ENCODE assay signal across 9 mouse cellular contexts in genomic region chr9:105484338-105485084, GRCm38 (mm10). TPM values are rescaled to one million over a fixed set of nuclear protein-coding genes. Genes with fewer than 3 reads are reported as not detected.
DNase-seq lines count a peak whose midpoint lies in the region; ATAC-seq lines count a peak whose summit lies in the region.
"Had no signal": no experiment of that assay in that cellular context is flagged by ENCODE, and none has a peak within 500 bp of the region (broad histone marks: within the 10 kb centered on the region; RNA-seq: fewer than 3 reads in every experiment).

No protein-coding gene starts in this region.

- H3K9ac ChIP-seq in embryonic facial prominence, embryonic 14.5 days (ENCODE audit: low read depth, low read length) = no peak overlapping the region
- no peak overlapping the region for H3K9ac ChIP-seq in liver, embryonic 15.5 days
- H3K9ac ChIP-seq: embryonic facial prominence, embryonic 13.5 days had no signal

- H3K4me3 ChIP-seq in embryonic facial prominence, embryonic 14.5 days (ENCODE audit: low read depth, low read length) = no peak overlapping the region
- H3K4me3 ChIP-seq in embryonic facial prominence, embryonic 10.5 days = no peak overlapping the region
- no peak overlapping the region for H3K4me3 ChIP-seq in liver, embryonic 15.5 days (replicated peaks)
- H3K4me3 ChIP-seq: embryonic facial prominence, embryonic 13.5 days had no signal

- 87% methylated on average over 5 of the region's 5 CpGs for WGBS in embryonic facial prominence, embryonic 14.5 days
- WGBS in embryonic facial prominence, embryonic 10.5 days = 89% methylated on average over 5 of the region's 5 CpGs
- 19% methylated on average over 5 of the region's 5 CpGs for WGBS in liver, embryonic 15.5 days (ENCODE audit: insufficient replicate concordance)

- H3K36me3 ChIP-seq in embryonic facial prominence, embryonic 14.5 days (ENCODE audit: control insufficient read depth, insufficient read depth, low read length) = peaks cover 5% of the 10 kb centered on the region; the same call in 1 of the 2 replicates
- H3K36me3 ChIP-seq in embryonic facial prominence, embryonic 10.5 days (replicated peaks) = peaks cover 14% of the 10 kb centered on the region
- H3K36me3 ChIP-seq in liver, embryonic 15.5 days (replicated peaks) = no peaks in the 10 kb centered on the region
- H3K36me3 ChIP-seq: embryonic facial prominence, embryonic 13.5 days had no signal

- H3K27me3 ChIP-seq in embryonic facial prominence, embryonic 14.5 days (replicated peaks; ENCODE audit: control insufficient read depth, insufficient read depth, low read length) = no peaks in the 10 kb centered on the region
- no peaks in the 10 kb centered on the region for H3K27me3 ChIP-seq in embryonic facial prominence, embryonic 10.5 days (replicated peaks; ENCODE audit: low read depth, poor library complexity, severe bottlenecking)
- H3K27me3 ChIP-seq in liver, embryonic 15.5 days = no peaks in the 10 kb centered on the region
- H3K27me3 ChIP-seq: embryonic facial prominence, embryonic 13.5 days had no signal

- ATAC-seq in embryonic facial prominence, embryonic 14.5 days (ENCODE audit: low read depth) = peak; percentile 87
- peak; percentile 93 for ATAC-seq in liver, embryonic 15.5 days (ENCODE audit: insufficient read depth)

- H3K4me2 ChIP-seq in embryonic facial prominence, embryonic 14.5 days (ENCODE audit: low read depth, low read length) = no peak overlapping the region
- peak overlapping the region; percentile 36; the same call in 1 of the 2 replicates for H3K4me2 ChIP-seq in liver, embryonic 15.5 days
- H3K4me2 ChIP-seq: embryonic facial prominence, embryonic 13.5 days had no signal

- H3K9me3 ChIP-seq in embryonic facial prominence, embryonic 14.5 days (ENCODE audit: control insufficient read depth, low read length) = no peaks in the 10 kb centered on the region
- H3K9me3 ChIP-seq in embryonic facial prominence, embryonic 10.5 days = no peaks in the 10 kb centered on the region
- H3K9me3 ChIP-seq in liver, embryonic 15.5 days (replicated peaks) = no peaks in the 10 kb centered on the region
- H3K9me3 ChIP-seq: embryonic facial prominence, embryonic 13.5 days had no signal

- DNase-seq in embryonic facial prominence, embryonic 14.5 days (ENCODE audit: low spot score) = no peak
- DNase-seq in embryonic facial prominence, embryonic 10.5 days (ENCODE audit: low spot score) = no peak
- peak; percentile 26 to 65 for DNase-seq in spleen, postnatal 4 days (ENCODE audit: low spot score in 2 of 2)
- no peak for DNase-seq in spleen, adult 12 weeks (ENCODE audit: low spot score)
- DNase-seq in layer of hippocampus, adult 18-20 months (ENCODE audit: low spot score in 2 of 2) = no peak
- no peak for DNase-seq in thymus, postnatal 36 days
- DNase-seq in ovary, postnatal 14 days (ENCODE audit: low spot score) = no peak

- no peak overlapping the region for H3K27ac ChIP-seq in embryonic facial prominence, embryonic 14.5 days (replicated peaks; ENCODE audit: low read depth, low read length)
- no peak overlapping the region for H3K27ac ChIP-seq in embryonic facial prominence, embryonic 10.5 days (replicated peaks)
- peak overlapping the region; percentile 65 for H3K27ac ChIP-seq in liver, embryonic 15.5 days (replicated peaks)
- H3K27ac ChIP-seq: embryonic facial prominence, embryonic 13.5 days had no signal

- H3K4me1 ChIP-seq in embryonic facial prominence, embryonic 14.5 days (ENCODE audit: control insufficient read depth, insufficient read depth, low read length) = no peaks in the 10 kb centered on the region
- 0 out of 2 replicates have a peak, but pooled peaks cover 3% of the 10 kb centered on the region for H3K4me1 ChIP-seq in embryonic facial prominence, embryonic 10.5 days
- peaks cover 50% of the 10 kb centered on the region for H3K4me1 ChIP-seq in liver, embryonic 15.5 days (replicated peaks)

RNA-seq across cellular contexts. Expression of gene Atp2c1, which starts 42.6 kb away (rescaled TPM):
- 71.1 and 72.4 TPM in 2 replicates for polyA plus RNA-seq in embryonic facial prominence, embryonic 14.5 days (2014; fragmentation: Nextera tagmentation; extraction: Ambion mirVana)
- polyA plus RNA-seq in embryonic facial prominence, embryonic 10.5 days (2016; fragmentation: Nextera tagmentation; extraction: Ambion mirVana) = 58.8 and 59.3 TPM in 2 replicates
- polyA plus RNA-seq in liver, embryonic 15.5 days (2015; fragmentation: Nextera tagmentation; extraction: Ambion mirVana) = 19.4 and 21.4 TPM in 2 replicates
- 100 to 1,000 TPM; 230 to 234 TPM for total RNA-seq in layer of hippocampus, adult 18-20 months (2021)

Comparison
In these comparisons a context has a peak if more than half of its experiments do, and no peak if none do; other contexts are left out.
1. DNase-seq: peak in spleen, postnatal 4 days (2 of 2); none in embryonic facial prominence, embryonic 14.5 days (single experiment), embryonic facial prominence, embryonic 10.5 days (single experiment), spleen, adult 12 weeks (single experiment), layer of hippocampus, adult 18-20 months (0 of 2), thymus, postnatal 36 days (0 of 2) and ovary, postnatal 14 days (single experiment).